Mouse (Mus musculus) thymus, postnatal 0 days (tissue): Measurements from ENCODE around the gene Ssty1. TPM values are rescaled to one million over a fixed set of nuclear protein-coding genes. Genes with fewer than 3 reads are reported as not detected.
"Not testable (repeated sequence)": the region's sequence is repeated elsewhere in the genome, so short reads cannot be mapped to it uniquely, and the experiment has no call there.

Experiments used
- DNase-seq: peaks from one replicate; pipeline ENCODE4 v3.0.0-alpha.2; 2015; ENCODE audit warnings: low spot score
- polyA plus RNA-seq: library from polyadenylated mRNA; unstranded; fragments of >200 nt; fragmentation: Nextera tagmentation; extraction: Ambion mirVana; gene quantifications from 2 replicates; pipeline ENCODE4 v1.2.1, GENCODE M21; 2015

Gene Ssty1
- not detected in 2 replicates for polyA plus RNA-seq

DNA sequence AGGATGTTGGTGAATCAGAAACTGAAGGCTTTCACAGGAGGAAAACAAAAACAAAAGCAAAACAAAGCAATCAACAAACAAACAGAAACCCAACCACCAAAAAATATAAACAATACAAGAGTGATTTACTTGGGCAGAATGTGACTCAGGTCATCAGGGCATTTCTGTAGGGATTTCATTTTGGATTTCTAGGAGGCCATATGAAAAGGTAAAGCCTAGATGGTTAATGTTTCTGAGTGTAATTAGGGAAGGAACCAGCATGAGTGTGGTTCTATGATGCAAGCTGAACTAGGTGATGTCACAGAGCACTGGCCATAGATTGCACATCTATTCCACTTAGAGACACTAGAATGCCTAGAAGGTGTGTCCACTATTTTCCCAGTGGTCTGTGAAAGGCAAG lies at the start of gene Ssty1:
Gene Ssty1, plus strand, starts transcription at position 301 of the 400 bp plus-strand sequence.
- DNase-seq, result not testable (repeated sequence)

DNA sequence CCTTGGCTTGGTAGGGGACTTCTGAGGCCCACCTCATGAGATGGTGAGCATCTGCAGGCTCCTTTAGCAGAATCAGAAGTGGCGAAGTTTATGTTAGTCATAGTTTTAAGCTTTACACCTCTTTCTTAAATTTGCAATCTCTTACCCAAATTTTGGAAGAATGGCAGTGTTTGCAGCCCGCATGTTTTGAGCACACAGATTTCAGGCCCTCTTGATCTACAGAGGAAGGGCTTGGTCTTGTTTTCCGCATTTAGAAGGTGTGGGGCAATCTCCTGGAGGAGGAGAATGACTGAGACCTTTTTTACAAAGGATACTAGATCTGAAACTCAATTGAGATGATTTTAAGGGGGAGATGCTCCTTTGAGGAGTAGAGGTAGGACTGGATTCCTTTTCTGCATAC lies 27.2 kb upstream of the Ssty1 start, which contains the start of gene Gm21764:
Gene Gm21764, minus strand, starts transcription at position 101 of the 400 bp plus-strand sequence.
- not testable (repeated sequence) for DNase-seq

Other genes starting within 250 kb of the Ssty1 start
- gene Gm21904, start 242.8 kb upstream of the Ssty1 start, polyA plus RNA-seq, result not detected in 2 replicates
- gene Gm20772, start 214.4 kb upstream of the Ssty1 start, polyA plus RNA-seq, result not detected in 2 replicates
- not detected in 2 replicates for gene Gm20831, start 214.4 kb upstream of the Ssty1 start, polyA plus RNA-seq
- gene Srsy, start 151.8 kb upstream of the Ssty1 start, polyA plus RNA-seq, result not detected in 2 replicates
- not detected in 2 replicates for gene Gm21764, start 27.3 kb upstream of the Ssty1 start, polyA plus RNA-seq